Mouse (Mus musculus): ENCODE data around the gene Gm17359. TPM values are rescaled to one million over a fixed set of nuclear protein-coding genes. Genes with fewer than 3 reads are reported as not detected.

Gene Gm17359
- polyA plus RNA-seq, 1 experiment from 2014 or later = not detected

GRCm38 (mm10) chr3:79495151-79495550 is 158.7 kb downstream of the Gm17359 start:
- Histone ChIP-seq H3K9me3 (ENCODE audit: control insufficient read depth, low read length) (no peaks in the 10 kb centered on the region), H3K36me3 (ENCODE audit: control insufficient read depth, insufficient read depth, low read length) (peaks cover 19% of the 10 kb centered on the region), H3K4me2 (ENCODE audit: low read length) (no peak overlapping the region), H3K27me3 (replicated peaks; ENCODE audit: control insufficient read depth, insufficient read depth, low read length) (no peaks in the 10 kb centered on the region), H3K4me3 (ENCODE audit: low read length) (no peak overlapping the region), H3K4me1 (ENCODE audit: control insufficient read depth, insufficient read depth, low read depth, low read length) (no peaks in the 10 kb centered on the region), H3K9ac (ENCODE audit: low read depth, low read length) (no peak overlapping the region), H3K27ac (ENCODE audit: low read depth, low read length) (no peak overlapping the region)
- 77% methylated on average over 7 of the region's 7 CpGs for WGBS
- ATAC-seq = 0 out of 2 replicates have a peak, but pooled peaks have one; percentile 61

GRCm38 (mm10) chr3:79496668-79497067 is 160.2 kb downstream of the Gm17359 start:
- Histone ChIP-seq H3K36me3 (ENCODE audit: control insufficient read depth, insufficient read depth, low read length) (peaks cover 19% of the 10 kb centered on the region), H3K9me3 (ENCODE audit: control insufficient read depth, low read length) (no peaks in the 10 kb centered on the region), H3K4me1 (ENCODE audit: control insufficient read depth, insufficient read depth, low read depth, low read length) (no peaks in the 10 kb centered on the region), H3K9ac (ENCODE audit: low read depth, low read length) (no peak overlapping the region), H3K27me3 (replicated peaks; ENCODE audit: control insufficient read depth, insufficient read depth, low read length) (no peaks in the 10 kb centered on the region), H3K27ac (ENCODE audit: low read depth, low read length) (no peak overlapping the region), H3K4me3 (ENCODE audit: low read length) (no peak overlapping the region), H3K4me2 (ENCODE audit: low read length) (no peak overlapping the region)
- 84% methylated on average over 6 of the region's 6 CpGs for WGBS
- ATAC-seq = no peak

- no peak overlapping the region for H3K4me2 ChIP-seq (ENCODE audit: low read length)
- H3K9me3 ChIP-seq (ENCODE audit: control insufficient read depth, low read length) = no peaks in the 10 kb centered on the region
- H3K4me3 ChIP-seq (ENCODE audit: low read length) = no peak overlapping the region
- 38% methylated on average over 10 of the region's 10 CpGs for WGBS
- no peak overlapping the region for H3K27ac ChIP-seq (ENCODE audit: low read depth, low read length)
- no peaks in the 10 kb centered on the region for H3K27me3 ChIP-seq (replicated peaks; ENCODE audit: control insufficient read depth, insufficient read depth, low read length)
- no peaks in the 10 kb centered on the region for H3K4me1 ChIP-seq (ENCODE audit: control insufficient read depth, insufficient read depth, low read depth, low read length)
- no peak overlapping the region for H3K9ac ChIP-seq (ENCODE audit: low read depth, low read length)
- peaks cover 7% of the 10 kb centered on the region for H3K36me3 ChIP-seq (ENCODE audit: control insufficient read depth, insufficient read depth, low read length)
- peak; percentile 52; the same call in 1 of the 2 replicates for ATAC-seq
Observed at GRCm38 (mm10) chr3:79500279-79500678, 163.8 kb downstream of the Gm17359 start.

- no peak overlapping the region for H3K4me2 ChIP-seq (ENCODE audit: low read length)
- H3K27me3 ChIP-seq (replicated peaks; ENCODE audit: control insufficient read depth, insufficient read depth, low read length) = no peaks in the 10 kb centered on the region
- no peak overlapping the region for H3K9ac ChIP-seq (ENCODE audit: low read depth, low read length)
- peaks cover 7% of the 10 kb centered on the region for H3K36me3 ChIP-seq (ENCODE audit: control insufficient read depth, insufficient read depth, low read length)
- 63% methylated on average over 2 of the region's 2 CpGs for WGBS
- H3K4me1 ChIP-seq (ENCODE audit: control insufficient read depth, insufficient read depth, low read depth, low read length) = no peaks in the 10 kb centered on the region
- H3K27ac ChIP-seq (ENCODE audit: low read depth, low read length) = no peak overlapping the region
- H3K4me3 ChIP-seq (ENCODE audit: low read length) = no peak overlapping the region
- ATAC-seq = no peak
- no peaks in the 10 kb centered on the region for H3K9me3 ChIP-seq (ENCODE audit: control insufficient read depth, low read length)
Observed at GRCm38 (mm10) chr3:79501166-79501728, 164.8 kb downstream of the Gm17359 start.

Other genes starting within 250 kb of the Gm17359 start
- 11.0 and 12.5 TPM in 2 replicates for gene Rapgef2, start 50.1 kb upstream of the Gm17359 start, polyA plus RNA-seq (2015; fragmentation: Nextera tagmentation; extraction: Ambion mirVana)
- gene Fnip2, start 231.1 kb downstream of the Gm17359 start, polyA plus RNA-seq (2015; fragmentation: Nextera tagmentation; extraction: Ambion mirVana) = 4.5 and 5.5 TPM in 2 replicates